Mouse (Mus musculus) cerebellum, postnatal 10 days (tissue): ENCODE measurements around the gene Tubb2a.

Source experiments
- DNase-seq, 2 experiments: peaks; one replicate each; pipeline ENCODE4 v3.0.0; 2021; ENCODE audit warnings: mixed read lengths in 2 of 2

The Tubb2a gene

GRCm38 (mm10) chr13:34077492-34078271 is at the start of gene Tubb2a:
Gene Tubb2a (minus strand): TSS chr13:34078007.
- DNase-seq: peak; percentile 99

GRCm38 (mm10) chr13:34125711-34126110 is 47.9 kb upstream of the Tubb2a start:
- peak; percentile 75 to 78 for DNase-seq

GRCm38 (mm10) chr13:34120536-34120935 is 42.7 kb upstream of the Tubb2a start:
- DNase-seq: no peak

GRCm38 (mm10) chr13:34119406-34119805 is 41.6 kb upstream of the Tubb2a start:
- no peak for DNase-seq

GRCm38 (mm10) chr13:34118816-34119215 is 41.0 kb upstream of the Tubb2a start:
- no peak for DNase-seq

GRCm38 (mm10) chr13:34116508-34116907 is 38.7 kb upstream of the Tubb2a start:
- no peak for DNase-seq

DNA sequence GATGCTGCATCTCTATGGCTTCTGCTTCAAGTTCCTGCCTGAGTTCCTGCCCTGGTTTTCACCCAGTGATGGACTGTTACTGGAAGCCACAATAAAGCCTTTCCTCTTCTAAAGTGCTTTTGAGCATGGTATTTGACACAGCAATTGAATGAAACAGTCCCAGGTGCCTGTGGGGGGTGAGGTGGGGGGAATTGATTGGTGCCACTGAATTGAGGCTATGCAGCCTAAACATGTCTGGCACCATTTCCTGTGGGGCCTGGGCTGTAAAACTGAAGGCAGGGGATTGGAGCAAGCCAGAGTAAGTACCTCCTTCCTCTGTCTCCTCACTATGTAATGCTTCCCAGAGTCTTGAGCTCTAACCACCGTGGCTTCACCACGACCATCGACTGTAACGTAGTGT is 36.8 kb upstream of the Tubb2a start:
- DNase-seq: no peak

DNA sequence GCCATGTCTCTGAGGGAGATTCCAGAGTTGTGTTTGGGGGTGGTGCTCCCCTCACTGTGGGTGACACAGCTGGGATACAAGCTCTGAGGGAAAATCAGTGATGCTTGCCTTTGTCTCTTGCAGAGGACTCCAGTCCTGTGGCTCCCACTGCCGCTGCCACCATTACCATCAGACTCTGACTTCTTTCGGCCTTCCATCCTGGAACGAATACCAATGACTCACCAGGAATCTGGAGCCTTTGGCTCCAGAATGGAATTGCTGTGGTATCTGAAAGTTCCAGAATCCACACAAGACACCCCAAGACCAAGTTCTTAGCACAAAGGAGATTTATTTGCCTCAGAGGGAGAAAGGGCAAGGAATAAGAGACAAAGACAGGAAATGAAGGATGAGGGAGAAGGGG is 35.3 kb upstream of the Tubb2a start:
- DNase-seq: no peak

GRCm38 (mm10) chr13:34112369-34113081 is 34.7 kb upstream of the Tubb2a start:
- no peak for DNase-seq

DNA sequence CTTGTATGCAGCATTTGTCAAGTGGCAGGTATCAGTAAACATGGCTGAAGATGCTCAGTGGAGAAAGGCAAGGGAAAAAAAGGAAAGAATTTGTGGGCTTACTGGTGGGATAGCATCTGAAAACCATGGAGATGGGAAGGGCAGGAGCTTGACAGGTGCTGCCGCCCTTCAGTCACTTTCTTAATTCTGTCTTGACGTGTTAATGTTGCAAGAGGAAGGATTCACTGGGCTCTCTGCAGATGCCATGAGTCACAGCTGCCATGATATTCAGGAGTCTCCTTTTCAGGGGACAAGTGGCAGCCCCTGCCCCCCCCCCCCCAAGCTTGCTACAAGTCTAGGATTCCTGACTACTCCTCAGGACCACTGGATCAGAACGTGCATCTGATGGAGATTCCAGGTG is 34.1 kb upstream of the Tubb2a start:
- DNase-seq: no peak

- DNase-seq: no peak
Observed at GRCm38 (mm10) chr13:34111019-34111418, 33.2 kb upstream of the Tubb2a start.

GRCm38 (mm10) chr13:34109677-34110058 is 31.9 kb upstream of the Tubb2a start:
- DNase-seq: no peak

DNA sequence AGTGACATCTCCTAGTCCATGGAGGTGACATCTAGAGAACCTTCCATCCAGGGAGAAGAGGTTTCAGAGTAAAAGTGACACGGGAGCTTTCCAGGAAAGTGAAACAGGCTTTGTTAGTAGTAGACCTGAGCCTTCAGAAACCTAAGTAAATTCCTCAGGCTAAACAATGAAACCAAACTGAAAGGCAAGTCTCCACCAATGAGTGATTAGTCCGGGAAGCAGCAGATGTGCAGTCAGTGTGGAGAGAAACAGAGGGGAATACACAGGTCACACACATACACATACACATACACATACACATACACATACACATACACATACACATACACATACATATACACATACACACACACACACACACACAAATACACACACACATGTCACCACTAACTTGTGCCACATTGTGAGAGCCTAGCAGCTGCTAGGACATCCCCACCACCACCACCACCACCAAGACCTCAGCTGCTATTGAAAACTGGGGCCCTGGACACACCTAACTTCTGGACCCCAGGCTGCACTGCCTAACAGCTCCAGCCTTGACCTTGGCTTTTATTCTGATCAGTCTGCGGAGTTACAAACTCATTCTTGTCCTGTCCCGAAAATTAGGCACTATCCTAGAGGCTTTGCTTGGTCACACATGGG is 31.3 kb upstream of the Tubb2a start:
- DNase-seq: no peak

DNA sequence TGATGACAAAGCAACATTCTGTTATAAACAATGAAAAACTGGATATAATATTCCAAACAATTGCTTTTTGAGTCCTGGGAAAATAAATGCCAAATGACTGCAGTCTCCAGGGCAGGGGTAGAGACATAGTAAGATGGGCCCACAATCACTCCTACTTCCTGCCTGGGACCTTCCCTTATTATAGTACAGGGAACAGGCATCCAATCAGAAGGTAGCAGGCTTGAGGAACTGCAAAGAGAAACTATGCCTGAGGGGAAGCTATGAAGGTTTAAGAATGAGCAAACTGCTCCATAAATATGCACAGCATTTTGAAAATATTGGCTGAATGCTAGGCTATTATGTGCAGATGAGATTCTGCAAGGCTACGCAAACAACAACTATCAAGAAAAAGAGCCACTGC is 29.2 kb upstream of the Tubb2a start:
- no peak for DNase-seq

GRCm38 (mm10) chr13:34106256-34106655 is 28.4 kb upstream of the Tubb2a start:
- DNase-seq: no peak

DNA sequence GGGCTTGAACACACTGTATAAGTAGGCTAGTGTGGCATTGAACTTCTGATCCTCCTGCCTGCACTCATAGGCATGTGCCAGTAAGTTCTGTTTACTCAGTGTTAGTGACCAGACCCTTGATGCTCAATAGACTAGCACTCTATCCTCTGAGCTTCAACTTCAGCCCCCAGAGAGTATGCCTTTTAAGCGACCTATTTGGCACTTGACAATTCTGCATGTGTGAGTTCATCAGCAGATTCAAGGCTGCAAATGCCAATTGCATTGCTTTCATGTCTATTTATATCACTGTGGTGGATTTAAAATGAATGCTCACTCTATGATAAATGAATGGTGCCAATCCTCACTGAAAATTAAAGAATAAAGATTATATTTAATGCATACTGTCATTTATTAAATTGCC is 27.6 kb upstream of the Tubb2a start:
- DNase-seq: no peak

GRCm38 (mm10) chr13:34101908-34102307 is 24.1 kb upstream of the Tubb2a start:
- no peak for DNase-seq

DNA sequence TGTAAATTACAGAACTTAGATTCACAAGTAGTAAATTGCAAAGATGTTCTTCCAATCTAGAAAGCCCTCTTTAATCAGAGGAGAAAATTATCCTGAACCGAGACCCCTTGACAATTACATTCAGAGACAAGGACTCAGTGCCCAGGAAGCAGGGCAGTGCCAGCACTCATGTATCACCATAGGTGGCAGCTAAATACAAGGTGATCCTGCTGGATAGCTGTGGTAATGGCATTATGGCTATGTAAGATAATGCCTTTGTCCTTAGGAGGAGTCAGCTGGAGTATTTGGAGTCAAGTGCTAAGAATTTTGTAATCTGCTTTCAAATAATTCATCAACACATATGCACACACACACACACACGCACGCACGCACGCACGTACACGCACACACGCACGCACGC is 23.4 kb upstream of the Tubb2a start:
- DNase-seq: no peak

- DNase-seq: no peak
Observed at GRCm38 (mm10) chr13:34100733-34101132, 22.9 kb upstream of the Tubb2a start.

DNA sequence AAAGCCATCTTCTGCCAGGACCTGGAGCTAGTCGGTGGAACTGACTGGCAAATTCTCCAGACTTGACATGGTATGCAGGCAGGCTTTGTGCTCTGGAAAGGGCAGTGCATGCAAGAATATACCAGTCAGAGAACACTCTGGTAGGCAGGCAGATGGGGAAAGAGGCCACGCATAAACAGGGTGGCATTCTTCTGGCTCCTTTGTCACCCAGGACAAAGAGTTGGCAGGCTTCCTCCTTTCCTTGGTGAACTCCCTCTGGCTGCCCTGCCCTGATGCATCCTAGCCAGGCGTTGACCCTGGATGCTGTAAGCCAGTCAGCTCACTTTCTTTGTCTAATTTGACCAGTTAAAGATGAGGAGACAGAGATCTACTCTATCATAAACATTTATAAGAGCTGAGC is 19.3 kb upstream of the Tubb2a start:
- no peak for DNase-seq

DNA sequence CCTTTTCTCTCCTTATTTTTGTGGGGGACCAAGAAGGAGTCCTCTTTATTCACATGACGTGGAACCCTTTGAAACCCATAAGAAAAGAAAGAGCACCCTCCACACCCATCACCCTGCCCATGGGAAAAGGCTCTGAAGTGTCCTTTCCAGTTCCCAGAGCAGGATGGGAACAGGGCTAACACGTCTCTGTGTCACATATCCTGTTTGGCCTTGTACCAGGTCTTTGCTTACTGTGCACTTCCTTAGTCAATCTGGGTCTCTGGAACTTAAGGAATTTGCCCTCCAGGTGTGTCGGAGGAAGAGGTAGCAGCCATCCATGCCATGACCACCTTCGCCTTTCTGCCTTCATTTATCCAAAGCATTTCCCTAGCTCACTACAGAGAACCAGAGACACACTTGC is 18.6 kb upstream of the Tubb2a start:
- DNase-seq: peak in 1 of 2 experiments; percentile 27

- DNase-seq: peak; percentile 56 to 60
Observed at GRCm38 (mm10) chr13:34095542-34096435, 18.0 kb upstream of the Tubb2a start.

- DNase-seq: no peak
Observed at GRCm38 (mm10) chr13:34089358-34089757, 11.6 kb upstream of the Tubb2a start.
